Mouse (Mus musculus): ENCODE results near the gene Tmem107. TPM values are rescaled to one million over a fixed set of nuclear protein-coding genes. Genes with fewer than 3 reads are reported as not detected.

The Tmem107 gene
- polyA plus RNA-seq, 1 experiment from 2014 or later, result 45.1 TPM

DNA sequence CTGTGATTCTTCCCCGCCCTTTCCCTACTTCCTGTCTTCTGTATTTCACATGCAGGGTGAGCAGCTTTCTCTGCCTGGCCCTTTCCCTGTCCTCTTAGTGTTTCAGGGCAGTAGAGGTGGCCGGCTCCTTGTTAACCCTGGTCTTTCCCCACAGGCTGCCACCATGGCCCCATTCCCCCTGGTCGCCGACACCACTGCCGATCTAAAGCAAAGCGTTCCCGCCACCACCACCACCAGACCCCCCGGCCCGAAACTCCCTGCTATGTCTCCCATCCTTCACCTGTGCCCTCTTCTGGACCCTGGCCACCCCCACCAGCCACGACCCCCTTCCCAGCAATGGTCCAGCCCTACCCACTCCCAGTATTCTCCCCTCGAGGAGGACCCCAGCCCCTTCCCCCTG lies 35.7 kb downstream of the Tmem107 start:
- Histone ChIP-seq H3K27ac (replicated peaks) (no peak overlapping the region), H3K4me3 (no peak overlapping the region), H3K4me1 (peaks cover under 1% of the 10 kb centered on the region; the same call in 1 of the 2 replicates), H3K27me3 (peaks cover under 1% of the 10 kb centered on the region; the same call in 1 of the 2 replicates), H3K9ac (replicated peaks) (no peak overlapping the region), H3K9me3 (no peaks in the 10 kb centered on the region), H3K4me2 (replicated peaks) (no peak overlapping the region), H3K36me3 (peaks cover 82% of the 10 kb centered on the region)
- ATAC-seq (ENCODE audit: low FRiP score, low read depth), result no peak
- 89% methylated on average over 11 of the region's 11 CpGs for WGBS

- H3K27me3 ChIP-seq, result peaks cover 6% of the 10 kb centered on the region; the same call in 1 of the 2 replicates
- H3K9ac ChIP-seq (replicated peaks), result no peak overlapping the region
- no peak overlapping the region for H3K4me2 ChIP-seq (replicated peaks)
- H3K36me3 ChIP-seq, result peaks cover 76% of the 10 kb centered on the region
- H3K4me3 ChIP-seq, result no peak overlapping the region
- H3K9me3 ChIP-seq, result no peaks in the 10 kb centered on the region
- ATAC-seq (ENCODE audit: low FRiP score, low read depth), result no peak
- 85% methylated on average over 11 of the region's 11 CpGs for WGBS
- H3K4me1 ChIP-seq, result peaks cover 5% of the 10 kb centered on the region; the same call in 1 of the 2 replicates
- no peak overlapping the region for H3K27ac ChIP-seq (replicated peaks)
These were observed 36.2 kb downstream of the Tmem107 start for GRCm38 (mm10) chr11:69106842-69107241.

DNA sequence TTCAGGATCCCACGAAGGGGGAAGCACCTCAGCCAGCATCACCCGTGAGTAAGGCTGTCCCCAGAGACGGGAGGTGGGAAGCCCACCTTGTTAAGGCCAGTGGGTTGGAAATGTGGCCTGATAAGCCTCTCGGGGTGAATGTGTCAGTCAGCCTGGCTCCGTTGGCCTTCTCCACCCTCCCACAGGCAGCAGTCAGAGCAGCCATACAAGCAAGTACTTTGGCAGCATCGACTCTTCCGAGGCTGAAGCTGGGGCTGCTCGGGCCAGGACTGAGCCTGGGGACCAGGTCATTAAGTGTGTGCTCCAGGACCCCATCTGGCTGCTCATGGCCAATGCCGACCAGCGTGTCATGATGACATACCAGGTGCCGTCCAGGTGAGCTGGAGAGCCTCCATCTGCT lies 37.1 kb downstream of the Tmem107 start:
- Histone ChIP-seq H3K4me1 (peaks cover 5% of the 10 kb centered on the region; the same call in 1 of the 2 replicates), H3K36me3 (peaks cover 68% of the 10 kb centered on the region), H3K4me3 (no peak overlapping the region), H3K4me2 (replicated peaks) (no peak overlapping the region), H3K9me3 (no peaks in the 10 kb centered on the region), H3K27ac (replicated peaks) (no peak overlapping the region), H3K9ac (replicated peaks) (no peak overlapping the region), H3K27me3 (peaks cover 15% of the 10 kb centered on the region)
- WGBS, result 93% methylated on average over 11 of the region's 11 CpGs
- ATAC-seq (ENCODE audit: low FRiP score, low read depth), result no peak

- Histone ChIP-seq H3K27me3 (peaks cover 18% of the 10 kb centered on the region), H3K4me1 (peaks cover 5% of the 10 kb centered on the region; the same call in 1 of the 2 replicates), H3K4me2 (replicated peaks) (no peak overlapping the region), H3K9me3 (no peaks in the 10 kb centered on the region), H3K4me3 (no peak overlapping the region), H3K36me3 (peaks cover 63% of the 10 kb centered on the region), H3K27ac (replicated peaks) (no peak overlapping the region), H3K9ac (replicated peaks) (no peak overlapping the region)
- WGBS, result 93% methylated on average over 9 of the region's 9 CpGs
- ATAC-seq (ENCODE audit: low FRiP score, low read depth), result no peak
These were observed 37.6 kb downstream of the Tmem107 start for GRCm38 (mm10) chr11:69108223-69108622.

- ATAC-seq (ENCODE audit: low FRiP score, low read depth), result no peak
- Histone ChIP-seq H3K27me3 (peaks cover 25% of the 10 kb centered on the region), H3K36me3 (peaks cover 52% of the 10 kb centered on the region), H3K27ac (replicated peaks) (no peak overlapping the region), H3K4me1 (peaks cover 5% of the 10 kb centered on the region; the same call in 1 of the 2 replicates), H3K4me2 (replicated peaks) (no peak overlapping the region), H3K9me3 (no peaks in the 10 kb centered on the region), H3K4me3 (0 out of 2 replicates have a peak overlapping the region, but pooled peaks have one; percentile 2), H3K9ac (replicated peaks) (no peak overlapping the region)
- 87% methylated on average over 13 of the region's 13 CpGs for WGBS
These were observed 38.7 kb downstream of the Tmem107 start for GRCm38 (mm10) chr11:69109032-69109900.

DNA sequence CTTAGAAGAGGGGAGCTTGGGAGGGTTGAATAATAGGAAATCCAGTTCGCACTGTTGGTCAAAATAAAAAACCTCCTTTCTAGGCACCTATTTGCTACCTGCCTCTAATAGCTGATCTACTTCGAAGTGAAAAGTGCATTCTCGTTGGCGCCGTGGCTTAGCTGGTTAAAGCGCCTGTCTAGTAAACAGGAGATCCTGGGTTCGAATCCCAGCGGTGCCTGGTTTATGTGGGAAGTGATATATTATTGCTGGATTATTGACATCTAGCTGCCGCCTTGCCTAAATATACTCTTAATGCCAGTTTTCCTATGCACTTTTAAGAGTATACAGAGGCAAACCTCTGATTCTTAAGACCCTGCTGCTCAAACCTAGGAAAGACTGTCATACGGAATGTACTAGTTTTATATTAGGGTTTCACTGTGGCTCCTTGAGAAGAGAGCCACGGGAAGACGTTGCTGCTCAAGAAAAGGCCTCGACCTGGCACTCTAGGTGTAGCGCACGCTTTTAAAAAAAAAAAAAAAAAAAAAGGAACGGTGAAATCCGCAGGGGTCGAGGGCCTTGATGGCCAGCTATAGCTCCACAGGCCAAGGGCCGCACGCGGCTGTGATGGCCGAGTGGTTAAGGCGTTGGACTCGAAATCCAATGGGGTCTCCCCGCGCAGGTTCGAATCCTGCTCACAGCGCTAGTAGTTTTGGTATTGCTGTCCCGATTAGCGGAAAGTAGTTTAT lies 39.9 kb downstream of the Tmem107 start:
- H3K9ac ChIP-seq (replicated peaks), result peak overlapping the region; percentile 28; the same call in 1 of the 2 replicates
- H3K4me1 ChIP-seq, result peaks cover 5% of the 10 kb centered on the region; the same call in 1 of the 2 replicates
- peak; percentile 38; the same call in 1 of the 2 replicates for ATAC-seq (ENCODE audit: low FRiP score, low read depth)
- H3K4me3 ChIP-seq, result peak overlapping the region; percentile 52
- no peak overlapping the region for H3K27ac ChIP-seq (replicated peaks)
- no peaks in the 10 kb centered on the region for H3K9me3 ChIP-seq
- peak overlapping the region; percentile 52 for H3K4me2 ChIP-seq (replicated peaks)
- peaks cover 36% of the 10 kb centered on the region for H3K27me3 ChIP-seq
- 1% methylated on average over 30 of the region's 30 CpGs for WGBS
- peaks cover 41% of the 10 kb centered on the region for H3K36me3 ChIP-seq

GRCm38 (mm10) chr11:69111051-69111810 lies 40.6 kb downstream of the Tmem107 start:
- no peak for ATAC-seq (ENCODE audit: low FRiP score, low read depth)
- Histone ChIP-seq H3K36me3 (peaks cover 34% of the 10 kb centered on the region), H3K9me3 (no peaks in the 10 kb centered on the region), H3K9ac (replicated peaks) (no peak overlapping the region; the same call in 1 of the 2 replicates), H3K4me1 (peaks cover 5% of the 10 kb centered on the region; the same call in 1 of the 2 replicates), H3K27me3 (peaks cover 40% of the 10 kb centered on the region), H3K27ac (replicated peaks) (no peak overlapping the region), H3K4me3 (peak overlapping the region; percentile 52), H3K4me2 (replicated peaks) (peak overlapping the region; percentile 52)
- WGBS, result 6% methylated on average over 21 of the region's 21 CpGs

- H3K4me1 ChIP-seq, result peaks cover 6% of the 10 kb centered on the region
- no peak overlapping the region for H3K27ac ChIP-seq (replicated peaks)
- H3K27me3 ChIP-seq, result peaks cover 45% of the 10 kb centered on the region
- peaks cover 27% of the 10 kb centered on the region for H3K36me3 ChIP-seq
- H3K9ac ChIP-seq (replicated peaks), result no peak overlapping the region
- no peaks in the 10 kb centered on the region for H3K9me3 ChIP-seq
- no peak for ATAC-seq (ENCODE audit: low FRiP score, low read depth)
- H3K4me3 ChIP-seq, result no peak overlapping the region
- 68% methylated on average over 4 of the region's 4 CpGs for WGBS
- peak overlapping the region; percentile 52; the same call in 1 of the 2 replicates for H3K4me2 ChIP-seq (replicated peaks)
These were observed 41.3 kb downstream of the Tmem107 start for GRCm38 (mm10) chr11:69111865-69112264.

DNA sequence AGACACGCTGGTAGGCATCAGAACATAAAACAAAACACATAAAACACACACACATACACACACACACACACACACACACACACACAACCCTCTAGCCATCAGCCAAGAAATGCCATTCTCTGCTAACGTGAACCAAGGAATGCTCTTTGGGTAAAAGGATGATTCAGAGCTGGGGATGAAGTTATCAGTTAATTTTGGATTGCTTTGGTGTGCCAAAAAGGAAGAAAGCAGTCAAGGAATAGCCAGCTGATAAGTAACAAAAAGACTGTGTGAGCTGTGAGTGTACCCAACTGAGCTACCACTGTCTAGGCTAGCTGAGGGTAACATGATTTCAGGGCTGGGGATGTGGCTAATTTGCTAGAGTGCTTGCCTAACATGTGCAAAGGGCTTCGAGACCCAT lies 43.4 kb downstream of the Tmem107 start:
- 80% methylated on average over 3 of the region's 3 CpGs for WGBS

GRCm38 (mm10) chr11:69114621-69115020 lies 44.0 kb downstream of the Tmem107 start:
- no peak for ATAC-seq (ENCODE audit: low FRiP score, low read depth)
- H3K4me2 ChIP-seq (replicated peaks), result no peak overlapping the region
- peaks cover 55% of the 10 kb centered on the region for H3K27me3 ChIP-seq
- H3K9me3 ChIP-seq, result no peaks in the 10 kb centered on the region
- WGBS, result 75% methylated on average over 3 of the region's 3 CpGs
- no peak overlapping the region for H3K9ac ChIP-seq (replicated peaks)
- no peak overlapping the region for H3K4me3 ChIP-seq
- H3K36me3 ChIP-seq, result no peaks in the 10 kb centered on the region
- H3K27ac ChIP-seq (replicated peaks), result no peak overlapping the region
- H3K4me1 ChIP-seq, result peaks cover 25% of the 10 kb centered on the region

More for the DNA sequence above, 43.4 kb downstream of the Tmem107 start:
- ATAC-seq (ENCODE audit: low FRiP score, low read depth), result no peak
- Histone ChIP-seq H3K27me3 (peaks cover 49% of the 10 kb centered on the region), H3K4me1 (peaks cover 19% of the 10 kb centered on the region), H3K36me3 (peaks cover 6% of the 10 kb centered on the region), H3K4me2 (replicated peaks) (no peak overlapping the region), H3K9me3 (no peaks in the 10 kb centered on the region), H3K9ac (replicated peaks) (no peak overlapping the region), H3K4me3 (no peak overlapping the region), H3K27ac (replicated peaks) (no peak overlapping the region)

- peak overlapping the region; percentile 70 for H3K4me2 ChIP-seq (replicated peaks)
- no peak overlapping the region for H3K9ac ChIP-seq (replicated peaks)
- no peaks in the 10 kb centered on the region for H3K9me3 ChIP-seq
- WGBS, result 66% methylated on average over 5 of the region's 5 CpGs
- H3K27me3 ChIP-seq, result peaks cover 70% of the 10 kb centered on the region
- no peak for ATAC-seq (ENCODE audit: low FRiP score, low read depth)
- no peak overlapping the region for H3K27ac ChIP-seq (replicated peaks)
- H3K4me1 ChIP-seq, result peaks cover 40% of the 10 kb centered on the region
- peak overlapping the region; percentile 55; the same call in 1 of the 2 replicates for H3K4me3 ChIP-seq
- no peaks in the 10 kb centered on the region for H3K36me3 ChIP-seq
These were observed 46.2 kb downstream of the Tmem107 start for GRCm38 (mm10) chr11:69116843-69117242.
